Mouse (Mus musculus) brain, embryonic 18.5 days (tissue): ENCODE measurements around the gene Adora2b.

ENCODE experiments used
- DNase-seq: peaks from one replicate; pipeline ENCODE4 v3.0.0-alpha.2; 2012; ENCODE audit warnings: low read depth, low spot score

Adora2b gene

GRCm38 (mm10) chr11:62248401-62249244, at the start of gene Adora2b:
Gene Adora2b, plus strand, starts transcription at chr11:62248984.
- DNase-seq, result no peak

DNA sequence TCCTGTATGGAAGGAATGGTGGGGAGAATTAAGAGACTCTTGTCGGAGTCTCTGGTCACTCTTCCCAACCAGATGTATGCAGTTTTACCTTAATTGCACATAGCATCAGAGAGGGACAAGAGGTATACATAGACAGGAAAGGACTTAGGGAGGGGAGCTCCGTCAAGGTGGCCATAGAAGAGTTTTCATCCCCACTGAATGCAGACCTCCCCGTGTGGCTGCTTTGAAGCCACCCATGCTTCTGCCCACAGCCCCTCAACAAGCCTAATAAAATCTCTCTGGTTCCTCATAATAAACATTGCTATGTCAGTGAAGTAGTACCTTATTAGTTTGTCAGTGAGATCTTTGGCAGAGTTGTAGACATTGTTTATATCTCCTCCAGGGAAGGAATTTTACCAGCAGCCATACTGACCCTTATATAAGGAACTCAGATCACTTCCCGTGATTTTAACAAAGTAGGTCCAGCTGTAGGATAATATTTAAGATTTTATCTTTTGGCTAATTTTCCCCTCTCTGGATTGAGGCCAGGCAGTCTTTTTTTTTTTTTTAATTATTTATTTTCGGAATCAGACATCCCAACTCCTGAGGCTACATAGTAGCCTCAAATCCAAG, 47.8 kb upstream of the Adora2b start:
- DNase-seq, result no peak

- DNase-seq, result no peak
Measured at GRCm38 (mm10) chr11:62202645-62203044, 46.1 kb upstream of the Adora2b start.

GRCm38 (mm10) chr11:62209111-62209510, 39.7 kb upstream of the Adora2b start:
- DNase-seq, result no peak

- no peak for DNase-seq
Measured at GRCm38 (mm10) chr11:62209891-62210290, 38.9 kb upstream of the Adora2b start.

- no peak for DNase-seq
Measured at GRCm38 (mm10) chr11:62213384-62213989, 35.3 kb upstream of the Adora2b start.

- no peak for DNase-seq
Measured at GRCm38 (mm10) chr11:62215107-62215506, 33.7 kb upstream of the Adora2b start.

DNA sequence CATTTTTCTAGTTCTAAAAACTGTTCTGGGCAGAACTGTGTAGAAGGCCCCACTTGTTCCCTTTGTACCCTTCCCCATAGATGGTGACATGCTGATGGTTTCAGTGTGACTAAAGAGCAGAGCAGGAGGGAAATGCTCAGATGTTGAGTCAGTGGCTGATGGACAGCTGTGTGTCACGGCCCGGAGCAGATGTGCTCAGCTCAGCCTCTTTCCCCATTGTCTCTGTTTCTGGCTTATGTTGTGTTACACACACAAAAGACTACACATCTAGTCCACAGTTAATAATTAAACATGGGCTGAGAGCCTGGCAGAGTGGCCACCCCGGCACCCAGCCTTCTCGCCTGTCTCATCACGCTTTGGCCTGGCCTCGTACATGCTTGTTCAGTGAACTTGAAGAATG, 31.0 kb upstream of the Adora2b start:
- DNase-seq, result no peak

DNA sequence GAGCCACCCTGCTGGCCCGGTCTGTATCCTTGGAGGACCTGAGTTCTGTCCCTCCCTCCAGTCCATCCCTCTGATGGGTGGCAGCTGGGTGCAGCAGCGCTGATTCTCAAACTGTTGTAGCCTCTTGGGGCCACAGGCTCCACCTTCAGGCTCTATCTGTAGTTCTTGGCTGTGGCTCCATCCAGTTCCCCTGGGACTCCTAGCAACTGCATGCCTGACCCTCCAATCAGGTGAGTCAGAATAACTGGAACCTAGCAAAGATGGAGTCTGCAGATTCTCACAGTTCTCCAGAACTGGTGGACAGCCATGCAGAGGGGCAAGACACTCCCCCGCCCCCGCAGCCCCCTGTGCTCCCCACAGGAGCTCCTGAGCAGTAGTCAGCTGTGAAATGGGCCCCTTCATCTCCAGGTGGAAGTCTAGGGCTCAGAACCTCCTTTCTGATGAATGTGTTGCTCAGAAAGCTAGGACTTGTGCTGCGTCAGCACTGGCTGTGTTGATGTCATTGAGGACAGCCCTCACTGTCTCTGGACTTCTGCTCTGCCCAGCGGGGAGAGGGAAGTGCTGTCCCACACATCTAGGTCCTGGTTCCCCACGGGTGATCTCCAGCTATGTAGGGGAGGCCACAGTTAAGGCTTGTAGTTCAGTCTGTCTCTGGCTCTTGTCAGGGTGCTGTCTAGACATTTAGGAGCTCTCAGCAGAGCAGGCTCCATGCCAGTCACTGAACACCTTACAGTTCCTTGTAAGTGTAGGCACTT, 27.9 kb upstream of the Adora2b start:
- no peak for DNase-seq

- DNase-seq, result no peak
Measured at GRCm38 (mm10) chr11:62223416-62223815, 25.4 kb upstream of the Adora2b start.

GRCm38 (mm10) chr11:62223962-62224361, 24.8 kb upstream of the Adora2b start:
- no peak for DNase-seq

- no peak for DNase-seq
Measured at GRCm38 (mm10) chr11:62224797-62225196, 24.0 kb upstream of the Adora2b start.

- DNase-seq, result no peak
Measured at GRCm38 (mm10) chr11:62240631-62241261, 8.0 kb upstream of the Adora2b start.

DNA sequence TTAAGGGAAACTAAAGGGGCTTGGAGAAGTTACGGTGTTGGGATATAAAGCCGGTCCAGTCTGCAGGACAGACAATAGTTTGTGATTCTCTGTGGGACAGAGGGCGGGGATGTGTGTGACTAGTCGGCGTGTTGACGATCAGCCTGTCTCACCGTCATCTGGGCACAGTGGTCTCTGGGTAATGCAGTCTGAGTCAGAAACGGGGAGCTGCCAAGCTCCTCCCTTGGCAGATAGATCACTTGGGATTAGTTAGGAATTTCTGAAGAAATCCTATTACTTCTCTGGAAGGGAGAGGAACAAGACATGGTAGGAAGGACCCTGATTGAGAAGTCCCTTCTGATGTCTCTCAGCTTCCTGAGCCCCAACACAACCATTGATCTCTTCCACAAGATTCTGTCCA, 4.9 kb upstream of the Adora2b start:
- DNase-seq, result no peak

- no peak for DNase-seq
Measured at GRCm38 (mm10) chr11:62244471-62244870, 4.3 kb upstream of the Adora2b start.

DNA sequence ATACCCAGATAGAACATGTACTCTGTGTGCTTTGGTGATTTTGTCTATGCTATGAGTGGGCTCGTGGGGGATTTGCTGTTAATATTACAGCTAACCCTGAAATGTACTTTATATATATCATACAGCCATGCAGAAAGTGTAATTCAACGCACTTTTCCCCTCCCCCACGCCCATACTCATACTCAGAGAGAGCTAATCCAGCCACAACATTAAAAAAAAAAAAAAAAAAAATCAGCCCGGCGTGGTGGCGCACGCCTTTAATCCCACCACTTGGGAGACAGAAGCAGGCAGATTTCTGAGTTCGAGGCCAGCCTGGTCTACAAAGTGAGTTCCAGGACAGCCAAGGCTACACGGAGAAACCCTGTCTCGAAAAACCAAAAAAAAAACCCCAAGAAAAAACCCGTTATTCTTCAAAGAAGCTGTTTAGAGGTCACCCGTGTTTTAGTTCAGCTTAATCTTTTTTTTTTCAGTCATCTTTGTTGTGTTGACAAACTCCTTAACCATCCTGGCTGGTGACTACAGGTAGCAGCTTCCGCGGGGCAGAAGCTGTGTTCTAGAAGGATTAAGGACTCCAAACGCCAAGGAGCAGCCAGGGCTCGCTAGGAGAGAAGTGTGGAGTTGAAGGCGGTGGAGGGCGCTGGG, 904 bp upstream of the Adora2b start:
- no peak for DNase-seq

GRCm38 (mm10) chr11:62249266-62250037, 668 bp downstream of the Adora2b start:
- no peak for DNase-seq

- no peak for DNase-seq
Measured at GRCm38 (mm10) chr11:62251047-62251446, 2.3 kb downstream of the Adora2b start.

DNA sequence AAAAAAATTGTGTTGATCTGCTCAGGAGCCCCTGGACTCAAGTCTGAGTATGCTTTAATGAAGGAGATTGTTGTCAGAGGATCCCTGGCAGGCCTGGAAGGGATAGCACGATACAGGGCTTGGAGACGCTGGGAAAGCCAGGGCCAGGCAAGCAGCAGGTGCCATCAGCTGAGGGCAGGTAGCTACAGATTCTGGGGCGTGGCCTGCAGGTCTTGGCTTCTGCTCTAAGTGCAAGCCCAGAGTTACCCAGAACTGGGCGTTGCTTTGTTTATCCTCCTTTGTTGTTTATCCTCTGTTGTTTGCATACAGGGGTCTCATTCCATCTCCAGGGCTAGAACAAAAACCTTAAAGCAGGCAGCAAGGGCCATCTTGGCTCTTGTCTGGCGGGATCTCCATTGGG, 4.6 kb downstream of the Adora2b start:
- DNase-seq, result no peak

DNA sequence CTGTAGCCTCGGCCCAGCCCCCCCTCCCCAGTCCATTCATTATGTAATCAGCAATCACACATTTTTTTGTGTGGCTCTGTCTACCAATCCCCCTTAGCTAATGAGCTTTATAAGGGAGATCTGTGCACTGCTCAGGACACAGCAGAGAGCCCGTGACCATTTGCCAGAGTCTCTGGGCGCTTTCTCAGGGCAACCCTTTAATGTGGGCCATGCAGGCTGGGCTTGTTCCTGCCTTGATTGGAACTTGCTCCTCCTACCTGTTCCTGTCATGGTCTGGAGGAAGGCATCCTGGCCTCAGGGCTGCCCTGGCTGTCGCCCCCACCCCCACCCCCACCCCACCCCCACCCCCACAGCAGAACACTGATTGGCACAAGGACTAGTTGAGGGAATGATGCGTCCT, 10.4 kb downstream of the Adora2b start:
- no peak for DNase-seq
